Mouse (Mus musculus) B cell, adult 67 days (primary cell): ENCODE data around the gene Insm1. TPM values are rescaled to one million over a fixed set of nuclear protein-coding genes. Genes with fewer than 3 reads are reported as not detected.

Source experiments
- total RNA-seq, 2 experiments: library from RNA; stranded (reverse); gene quantifications; 4 replicates each; pipeline ENCODE4 v1.2.4; 2023

Insm1 gene
- total RNA-seq: not detected

GRCm38 (mm10) chr2:146221076-146221928 is at the start of gene Insm1:
Insm1 (plus strand) TSS chr2:146221921.

